Mouse (Mus musculus) C2C12 (cell line): Measurements from ENCODE around the gene Narfl. TPM values are rescaled to one million over a fixed set of nuclear protein-coding genes. Genes with fewer than 3 reads are reported as not detected.

Experiments
- H3K27me3 ChIP-seq: one replicate; pipeline ENCODE4 v1.6.1; 2011; ENCODE audit not compliant: control insufficient read depth, insufficient read depth, insufficient read length
- H3K36me3 ChIP-seq: one replicate; pipeline ENCODE4 v1.6.1; 2011; ENCODE audit not compliant: control insufficient read depth, insufficient read depth
- H3K4me3 ChIP-seq: one replicate; pipeline ENCODE4 v1.5.1; 2011; ENCODE audit warnings: mild to moderate bottlenecking, control low read depth; ENCODE audit not compliant: poor library complexity, insufficient read depth, severe bottlenecking
- H3K79me2 ChIP-seq: one replicate; pipeline ENCODE4 v1.6.1; 2011; ENCODE audit not compliant: control insufficient read depth, insufficient read depth
- H3K79me3 ChIP-seq: one replicate; pipeline ENCODE4 v1.6.1; 2011; ENCODE audit warnings: low read depth, control low read depth
- H3ac ChIP-seq: one replicate; pipeline ENCODE3; 2011; ENCODE audit warnings: low read depth; ENCODE audit not compliant: control insufficient read depth, insufficient read length
- CEBPB ChIP-seq: IDR thresholded peaks from one replicate; pipeline ENCODE4 v1.6.1; 2011; ENCODE audit warnings: low read depth, mild to moderate bottlenecking, control low read depth, moderate library complexity
- CTCF ChIP-seq: IDR thresholded peaks from one replicate; pipeline ENCODE4 v1.5.1; 2011; ENCODE audit not compliant: control insufficient read depth, insufficient read depth, insufficient read length
- FOSL1 ChIP-seq: IDR thresholded peaks from one replicate; pipeline ENCODE4 v1.8.0; 2011; ENCODE audit warnings: mild to moderate bottlenecking, low read length; ENCODE audit not compliant: poor library complexity, insufficient read depth, severe bottlenecking
- MAX ChIP-seq: IDR thresholded peaks from one replicate; pipeline ENCODE4 v1.6.1; 2011; ENCODE audit warnings: mild to moderate bottlenecking, control low read depth
- MYOD1 ChIP-seq: IDR thresholded peaks from one replicate; pipeline ENCODE4 v1.6.1; 2011; ENCODE audit warnings: low read depth; ENCODE audit not compliant: control insufficient read depth, insufficient read length
- MYOG ChIP-seq: IDR thresholded peaks from one replicate; pipeline ENCODE4 v1.6.1; 2011; ENCODE audit not compliant: control insufficient read depth, insufficient read length; ENCODE audit errors: extremely low read depth
- USF1 ChIP-seq: IDR thresholded peaks from one replicate; pipeline ENCODE4 v1.6.1; 2011; ENCODE audit warnings: low read depth, mild to moderate bottlenecking, control low read depth, moderate library complexity
- polyA plus RNA-seq: library from polyadenylated mRNA; unstranded; fragments of >200 nt; fragmentation: generic; extraction: Trizol; gene quantifications from one replicate; pipeline ENCODE4 v1.2.1, GENCODE M21; 2012; ENCODE audit warnings: missing spikeins

Gene Narfl
- polyA plus RNA-seq, 1 experiment: 19.3 TPM

- Histone ChIP-seq H3K36me3 (peaks cover 24% of the 10 kb centered on the region), H3ac (no peak overlapping the region), H3K4me3 (no peak overlapping the region), H3K79me3 (peaks cover 13% of the 10 kb centered on the region), H3K79me2 (peaks cover 34% of the 10 kb centered on the region), H3K27me3 (no peaks in the 10 kb centered on the region)
- TF ChIP-seq CEBPB (no peak), MAX (no peak), MYOG (no peak), MYOD1 (no peak), FOSL1 (no peak), CTCF (no peak), USF1 (no peak)
Observed at GRCm38 (mm10) chr17:25827011-25827410, 53.4 kb downstream of the Narfl start.

GRCm38 (mm10) chr17:25827546-25828222, 54.1 kb downstream of the Narfl start:
- no peak for TF ChIP-seq MAX
- no peak for TF ChIP-seq FOSL1
- TF ChIP-seq MYOD1: no peak
- no peak for TF ChIP-seq USF1
- TF ChIP-seq CEBPB: no peak
- no peak for TF ChIP-seq MYOG
- no peak for TF ChIP-seq CTCF
- peaks cover 41% of the 10 kb centered on the region for H3K79me2 ChIP-seq
- no peak overlapping the region for H3K4me3 ChIP-seq
- no peaks in the 10 kb centered on the region for H3K27me3 ChIP-seq
- peaks cover 19% of the 10 kb centered on the region for H3K79me3 ChIP-seq
- H3K36me3 ChIP-seq: peaks cover 24% of the 10 kb centered on the region
- H3ac ChIP-seq: no peak overlapping the region

GRCm38 (mm10) chr17:25828223-25828594, 54.6 kb downstream of the Narfl start:
- no peak overlapping the region for H3K4me3 ChIP-seq
- no peak for TF ChIP-seq MYOD1
- TF ChIP-seq CEBPB: no peak
- TF ChIP-seq CTCF: no peak
- no peak for TF ChIP-seq USF1
- no peak for TF ChIP-seq MAX
- no peak for TF ChIP-seq FOSL1
- TF ChIP-seq MYOG: no peak
- peaks cover 42% of the 10 kb centered on the region for H3K79me2 ChIP-seq
- H3ac ChIP-seq: no peak overlapping the region
- H3K27me3 ChIP-seq: no peaks in the 10 kb centered on the region
- H3K36me3 ChIP-seq: peaks cover 24% of the 10 kb centered on the region
- H3K79me3 ChIP-seq: peaks cover 19% of the 10 kb centered on the region

GRCm38 (mm10) chr17:25828712-25829557, 55.4 kb downstream of the Narfl start, which contains the start of gene Jmjd8:
Jmjd8 (plus strand) TSS chr17:25828867.
- Histone ChIP-seq H3K4me3 (peak within 1 kb of the TSS; percentile 23), H3K79me2 (peaks cover 46% of the 10 kb centered on the region), H3K27me3 (no peaks in the 10 kb centered on the region), H3K36me3 (peaks cover 24% of the 10 kb centered on the region), H3ac (peak within 1 kb of the TSS; percentile 46), H3K79me3 (peaks cover 23% of the 10 kb centered on the region)
- TF ChIP-seq CEBPB: peak; percentile 67
- TF ChIP-seq FOSL1: no peak
- TF ChIP-seq CTCF: no peak
- no peak for TF ChIP-seq MYOD1
- no peak for TF ChIP-seq MYOG
- no peak for TF ChIP-seq USF1
- no peak for TF ChIP-seq MAX

- no peaks in the 10 kb centered on the region for H3K27me3 ChIP-seq
- peaks cover 24% of the 10 kb centered on the region for H3K36me3 ChIP-seq
- peak overlapping the region; percentile 46 for H3ac ChIP-seq
- H3K79me3 ChIP-seq: peaks cover 27% of the 10 kb centered on the region
- peaks cover 46% of the 10 kb centered on the region for H3K79me2 ChIP-seq
- no peak overlapping the region for H3K4me3 ChIP-seq
- no peak for TF ChIP-seq FOSL1
- no peak for TF ChIP-seq MYOG
- no peak for TF ChIP-seq USF1
- TF ChIP-seq MAX: no peak
- no peak for TF ChIP-seq MYOD1
- TF ChIP-seq CEBPB: no peak
- no peak for TF ChIP-seq CTCF
Observed at GRCm38 (mm10) chr17:25829558-25830017, 56.0 kb downstream of the Narfl start.
